Mouse (Mus musculus): ENCODE measurements around the gene Lclat1.
A peak's percentile ranks its signal among the peaks of the same experiment; 100 is the strongest.
"Not testable (repeated sequence)": the region's sequence is repeated elsewhere in the genome, so short reads cannot be mapped to it uniquely, and the experiment has no call there.

Lclat1 gene

DNA sequence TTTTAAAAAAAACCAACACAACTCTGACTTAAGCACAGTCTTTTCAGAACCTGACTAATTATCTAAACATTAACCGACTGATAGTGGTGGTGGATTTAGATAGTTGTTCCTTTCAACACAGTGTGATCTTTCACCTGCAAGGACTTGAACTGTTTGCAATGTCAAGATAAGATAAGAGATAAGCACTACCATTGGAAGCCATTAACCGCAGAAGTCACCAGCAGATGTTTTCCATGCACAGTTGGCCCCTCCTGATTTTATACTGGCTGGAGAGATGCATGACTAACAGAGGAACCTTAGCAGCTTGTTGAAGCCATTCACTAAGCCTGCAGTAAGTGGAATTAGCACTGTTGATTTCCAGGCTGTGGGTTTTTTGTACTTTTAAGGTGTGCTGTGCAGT lies 34.7 kb downstream of the Lclat1 start:
- DNase-seq = no peak

DNA sequence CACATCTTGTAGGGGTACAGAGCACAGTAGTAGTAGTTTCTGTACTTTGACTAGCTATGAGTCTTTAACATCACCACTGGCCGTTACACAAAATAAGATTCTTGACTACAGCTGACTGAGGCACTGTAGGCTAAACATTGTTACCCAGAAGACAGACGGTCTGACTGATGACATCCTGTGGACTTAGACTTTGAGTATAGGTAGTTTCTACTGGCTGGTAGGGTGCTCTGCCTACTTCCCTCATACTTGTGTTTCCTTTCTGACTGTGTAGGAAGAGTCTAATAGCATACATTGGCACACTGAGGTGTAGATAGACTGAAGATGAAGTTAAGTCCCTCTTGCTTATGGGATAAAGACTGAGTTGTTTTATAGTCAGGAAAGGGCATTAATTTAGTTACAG lies 37.6 kb downstream of the Lclat1 start:
- DNase-seq = no peak

DNA sequence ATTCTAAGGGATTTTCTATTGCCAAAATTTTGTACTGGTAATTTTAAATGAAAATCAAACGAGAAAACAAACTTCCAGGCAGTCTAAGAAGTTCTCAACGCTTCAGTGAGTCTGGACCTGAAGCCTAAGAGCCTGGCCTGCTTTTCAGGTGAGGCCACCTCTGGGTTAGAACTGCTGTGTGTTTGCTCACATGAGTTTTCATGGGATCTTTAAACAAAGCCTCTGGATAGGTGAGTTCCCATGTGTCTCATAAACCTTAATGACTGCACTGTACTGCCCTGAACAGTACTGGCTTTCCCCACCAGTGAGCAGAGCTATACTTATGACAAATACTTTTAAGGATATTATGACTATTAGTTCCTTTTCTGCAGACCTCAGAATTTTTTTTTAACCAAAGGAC lies 40.8 kb downstream of the Lclat1 start:
- DNase-seq = no peak

DNA sequence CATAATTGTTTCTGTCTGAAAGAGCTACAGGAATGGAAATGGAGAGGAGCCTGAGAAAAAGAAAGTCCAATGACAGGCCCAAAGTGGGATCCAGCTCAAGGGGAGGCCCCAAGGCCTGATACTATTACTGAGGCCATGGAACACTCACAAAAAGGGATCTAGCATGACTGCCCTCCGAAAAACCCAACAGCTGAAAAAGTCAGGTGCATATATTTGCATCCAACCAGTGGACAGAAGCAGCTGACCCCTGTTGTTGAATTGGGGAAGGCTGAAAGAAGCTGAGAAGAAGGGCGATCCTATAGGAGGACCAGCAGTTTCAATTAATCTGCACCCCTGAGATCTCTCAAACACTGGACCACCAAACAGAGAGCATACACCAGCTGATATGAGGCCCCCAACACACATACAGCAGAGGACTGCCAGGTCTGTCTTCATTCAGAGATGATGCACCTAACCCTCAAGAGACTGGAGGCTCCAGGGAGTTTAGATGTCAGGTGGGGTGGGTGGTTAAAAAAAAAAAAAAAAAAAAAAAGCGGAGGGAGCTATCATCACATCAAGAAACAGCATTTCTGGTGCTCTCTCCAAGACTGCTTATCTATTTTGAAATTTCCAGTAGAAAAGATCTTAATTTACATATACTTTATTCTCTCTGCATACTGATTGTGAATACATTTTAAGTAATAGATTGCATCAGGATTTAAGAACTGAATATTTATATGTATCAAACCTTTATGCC lies 45.2 kb downstream of the Lclat1 start:
- DNase-seq = not testable (repeated sequence)

DNA sequence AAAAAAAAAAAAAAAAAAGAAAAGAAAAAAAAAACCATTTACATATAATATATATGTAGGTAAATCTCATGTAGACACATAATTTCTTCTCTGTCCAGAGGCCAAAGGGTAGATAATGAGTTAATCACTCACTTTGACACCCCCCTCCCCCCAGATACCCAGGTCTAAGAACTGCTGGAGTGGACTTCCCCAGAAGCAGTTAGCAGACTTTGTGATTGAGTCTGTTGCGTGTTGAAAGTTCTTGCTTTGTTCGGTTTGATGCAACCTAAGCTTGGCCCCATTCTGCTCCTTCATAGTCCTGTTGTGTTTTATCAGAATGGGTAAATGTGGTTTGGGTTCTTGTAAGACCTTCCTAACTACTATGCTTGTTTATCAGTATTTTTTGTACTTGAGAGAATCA lies 45.9 kb downstream of the Lclat1 start:
- DNase-seq = no peak

DNA sequence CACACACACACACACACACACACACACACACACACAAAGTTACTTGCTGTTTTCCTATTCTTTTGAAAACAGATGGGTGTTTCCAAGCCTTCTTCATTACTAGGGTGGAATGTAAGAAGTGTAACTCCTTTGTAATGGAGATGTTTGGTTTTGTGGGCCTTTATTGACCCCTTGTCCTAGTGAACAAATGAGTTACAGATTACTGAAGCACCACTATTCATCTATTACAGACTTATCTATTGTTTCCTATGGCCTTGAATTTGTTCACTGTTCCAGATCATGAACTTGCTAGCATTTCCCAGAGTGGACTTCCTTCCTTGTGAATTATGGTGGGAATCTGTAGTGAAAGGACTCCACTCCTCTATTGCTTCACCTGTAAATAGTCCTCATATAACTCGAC lies 48.8 kb downstream of the Lclat1 start:
- DNase-seq = no peak

DNA sequence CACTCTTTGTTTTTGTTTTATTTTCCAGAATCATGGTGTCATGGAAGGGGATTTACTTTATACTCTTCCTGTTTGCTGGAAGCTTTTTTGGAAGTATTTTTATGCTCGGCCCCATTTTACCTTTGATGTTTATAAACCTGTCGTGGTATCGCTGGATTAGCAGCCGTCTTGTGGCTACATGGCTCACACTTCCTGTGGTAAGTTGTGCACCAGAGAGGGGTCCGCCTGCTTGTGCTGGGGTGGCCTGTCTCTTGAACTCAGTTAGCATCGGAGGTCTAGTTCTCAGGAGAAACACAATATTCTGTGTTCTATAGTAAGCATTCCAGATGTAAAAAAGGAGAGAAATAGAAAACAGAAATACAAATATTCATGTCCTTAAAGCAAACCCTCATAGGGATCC lies 54.0 kb downstream of the Lclat1 start:
- DNase-seq = no peak

DNA sequence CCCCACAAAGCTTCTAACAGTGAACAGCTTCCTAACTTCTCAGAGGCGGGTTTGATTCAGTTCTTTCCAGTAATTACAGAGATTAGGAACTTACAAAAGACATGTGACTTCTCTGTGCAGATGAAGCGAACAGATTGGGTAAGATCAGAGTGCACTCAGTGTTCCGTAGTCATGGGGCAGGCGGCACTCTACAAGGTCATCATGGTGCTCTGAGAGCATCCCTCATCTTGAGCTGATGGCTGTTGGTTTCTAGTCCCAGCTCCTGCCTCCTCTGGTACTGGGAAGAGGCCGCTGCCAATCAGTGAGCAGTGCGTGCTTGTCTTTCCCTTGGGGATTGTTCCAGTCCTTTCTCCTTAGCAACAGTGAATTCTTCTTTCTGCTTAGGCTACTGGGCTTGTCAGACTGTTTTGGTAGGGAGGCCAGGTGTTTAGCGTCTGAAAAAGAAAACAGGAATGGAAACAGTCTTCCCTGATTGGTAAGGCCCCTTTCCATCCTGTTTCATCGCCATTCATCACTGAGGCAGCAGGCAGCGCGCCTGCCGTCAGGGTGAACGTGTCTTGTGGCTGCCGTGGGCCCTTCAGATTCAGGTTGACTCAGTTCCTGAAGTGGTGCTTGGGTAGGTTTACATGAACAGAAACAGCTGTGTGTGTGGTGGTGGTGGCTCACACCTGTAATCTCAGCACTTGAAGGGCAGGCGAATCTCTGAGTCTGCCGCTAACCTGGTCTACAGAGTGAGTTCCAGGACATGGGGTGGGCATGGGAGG lies 54.8 kb downstream of the Lclat1 start:
- DNase-seq = no peak

DNA sequence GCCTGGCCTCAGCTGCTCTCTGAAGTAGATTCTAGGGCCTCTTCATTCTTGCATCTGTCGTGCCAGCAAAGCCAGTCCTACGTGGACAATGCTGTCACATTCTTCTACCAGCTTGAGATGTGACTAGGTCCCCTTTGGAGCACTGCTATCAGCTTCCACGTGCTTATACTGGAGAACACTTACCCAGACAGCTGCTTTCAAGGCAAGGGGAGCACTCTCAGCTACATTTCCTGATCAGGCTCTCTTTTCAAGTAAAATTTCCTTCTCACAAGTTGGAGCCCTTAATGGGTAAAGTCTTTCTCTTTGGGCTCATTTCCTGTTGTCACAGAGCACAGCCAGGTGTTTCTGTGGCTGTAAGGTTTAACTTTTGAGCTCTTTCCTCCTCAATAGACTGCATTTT lies 55.8 kb downstream of the Lclat1 start:
- no peak for DNase-seq

DNA sequence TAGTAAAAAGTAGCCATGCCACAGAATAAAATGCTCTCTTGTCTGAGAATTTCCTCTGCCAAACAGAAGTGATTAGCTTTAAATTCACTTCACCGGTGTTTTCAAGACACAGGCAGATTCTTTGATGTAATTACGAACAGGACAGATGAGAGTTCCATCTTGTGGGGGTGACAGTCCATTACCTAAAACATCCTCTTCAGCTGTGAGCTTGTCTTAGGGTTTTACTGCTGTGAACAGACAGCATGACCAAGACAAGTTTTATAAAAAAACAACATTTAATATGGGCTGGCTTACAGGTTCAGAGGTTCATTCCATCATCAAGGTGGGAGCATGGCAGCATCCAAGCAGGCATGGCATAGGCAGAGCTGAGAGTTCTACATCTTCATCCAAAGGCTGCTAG lies 56.3 kb downstream of the Lclat1 start:
- no peak for DNase-seq

DNA sequence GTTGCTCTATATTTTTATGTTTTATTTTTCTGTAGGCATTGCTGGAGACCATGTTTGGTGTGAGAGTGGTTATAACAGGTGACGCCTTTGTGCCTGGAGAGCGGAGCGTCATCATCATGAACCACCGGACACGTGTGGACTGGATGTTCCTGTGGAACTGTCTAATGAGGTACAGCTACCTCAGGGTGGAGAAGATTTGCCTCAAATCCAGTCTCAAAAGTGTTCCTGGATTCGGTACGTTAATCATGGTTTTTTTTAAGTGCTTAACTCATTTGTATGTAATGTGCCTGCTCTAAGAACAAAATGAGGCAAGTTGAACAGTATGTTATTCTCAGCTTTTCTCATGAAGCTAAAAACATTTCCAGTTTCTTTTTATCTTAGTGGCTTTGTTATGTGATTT lies 61.7 kb downstream of the Lclat1 start:
- no peak for DNase-seq

DNA sequence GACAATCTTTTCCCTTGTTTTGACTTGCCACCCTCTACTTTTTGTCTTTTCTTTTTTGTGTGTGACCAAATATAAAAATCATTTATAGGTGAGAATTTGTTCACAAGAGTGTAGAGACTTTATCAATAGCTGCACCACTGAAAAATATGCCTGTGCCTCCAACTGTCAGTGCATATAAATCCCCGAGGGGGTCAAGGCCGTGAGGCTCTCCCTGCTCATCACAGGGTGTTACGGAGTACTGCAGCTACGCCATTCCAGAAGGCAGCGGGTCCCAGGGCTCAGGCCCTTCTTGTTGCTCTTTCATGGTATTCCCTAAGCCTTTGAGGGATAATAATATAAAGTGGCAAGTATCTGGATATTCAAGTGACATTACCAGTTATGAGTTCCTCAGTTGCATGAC lies 62.4 kb downstream of the Lclat1 start:
- DNase-seq = no peak

DNA sequence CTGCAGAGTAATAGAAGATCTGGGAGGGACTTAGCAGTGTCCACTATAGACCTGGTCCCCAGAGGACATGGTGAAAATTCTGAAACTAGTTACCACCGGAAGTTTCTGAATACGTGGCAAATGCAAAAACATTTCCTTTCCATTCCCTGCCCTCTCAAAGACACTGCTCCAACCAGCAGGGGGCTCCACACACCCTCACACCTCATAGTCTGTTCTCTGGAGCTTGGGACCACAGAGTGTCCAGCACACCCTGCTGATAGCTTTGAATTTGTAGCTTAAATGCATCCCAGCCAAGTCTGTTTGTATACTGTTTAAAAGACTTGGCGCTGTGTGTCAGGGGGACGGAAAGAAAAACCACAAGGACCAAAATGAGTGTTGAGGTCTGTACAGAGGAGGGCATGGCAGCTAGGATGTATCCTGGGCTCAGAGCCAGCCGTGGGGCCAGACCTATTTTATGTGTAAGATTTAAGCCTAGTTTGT lies 66.3 kb downstream of the Lclat1 start:
- DNase-seq = peak; percentile 25

DNA sequence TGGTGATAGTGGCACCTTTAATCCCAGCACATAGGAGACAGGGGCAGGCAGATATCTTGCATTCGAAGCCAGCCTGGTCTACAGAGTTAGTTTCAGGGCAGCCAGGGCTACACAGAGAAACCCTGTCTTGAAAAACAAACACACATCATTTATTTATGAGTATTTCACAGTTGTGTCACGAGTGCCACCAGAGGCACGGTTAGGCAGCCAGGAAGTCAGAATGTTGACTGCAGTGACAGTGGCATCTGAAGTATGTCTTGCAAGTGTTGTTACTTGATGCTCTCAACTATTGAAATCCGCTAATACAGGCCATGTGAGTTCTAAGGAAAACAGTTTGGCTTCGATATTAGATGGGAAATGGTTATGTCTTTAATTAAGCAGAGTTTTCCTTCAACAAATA lies 67.9 kb downstream of the Lclat1 start:
- DNase-seq = no peak

DNA sequence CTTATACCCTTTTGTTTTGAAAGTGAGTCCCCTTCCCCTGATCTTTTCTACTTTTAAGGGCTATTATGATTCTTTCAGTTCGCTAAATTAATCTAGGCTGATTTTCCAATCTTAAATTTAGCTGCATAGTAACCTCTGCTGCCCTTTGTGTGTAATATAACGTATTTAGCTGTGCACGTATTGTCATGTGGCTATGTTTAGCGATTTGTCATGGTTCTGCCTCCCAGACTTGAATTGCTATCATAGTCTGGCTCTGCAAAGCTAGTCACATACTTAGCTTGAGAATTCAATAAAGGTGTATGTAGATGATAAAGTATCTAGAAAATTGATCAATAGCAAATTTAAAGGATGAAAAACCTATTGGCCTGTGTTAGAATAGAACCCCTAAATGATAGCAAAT lies 69.3 kb downstream of the Lclat1 start:
- DNase-seq = no peak

DNA sequence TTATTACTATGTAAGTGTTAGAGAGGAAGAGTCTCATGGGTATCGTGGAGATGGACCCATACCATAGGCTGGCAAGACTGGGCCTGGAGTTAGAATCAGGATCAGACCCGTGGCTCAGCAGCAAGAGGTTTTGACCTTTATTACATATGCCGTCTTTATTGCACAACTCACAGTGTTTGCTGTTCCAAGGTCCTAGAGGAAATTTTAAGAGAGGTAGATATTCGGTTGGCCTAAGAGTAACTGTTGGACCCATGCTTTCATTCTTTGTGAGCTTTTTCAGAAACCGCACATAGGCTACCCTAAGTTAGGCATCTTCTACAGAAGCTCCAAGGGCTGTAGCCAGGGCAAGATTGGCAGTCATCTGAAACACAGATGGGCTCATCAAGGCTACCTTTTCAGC lies 79.1 kb downstream of the Lclat1 start:
- no peak for DNase-seq

DNA sequence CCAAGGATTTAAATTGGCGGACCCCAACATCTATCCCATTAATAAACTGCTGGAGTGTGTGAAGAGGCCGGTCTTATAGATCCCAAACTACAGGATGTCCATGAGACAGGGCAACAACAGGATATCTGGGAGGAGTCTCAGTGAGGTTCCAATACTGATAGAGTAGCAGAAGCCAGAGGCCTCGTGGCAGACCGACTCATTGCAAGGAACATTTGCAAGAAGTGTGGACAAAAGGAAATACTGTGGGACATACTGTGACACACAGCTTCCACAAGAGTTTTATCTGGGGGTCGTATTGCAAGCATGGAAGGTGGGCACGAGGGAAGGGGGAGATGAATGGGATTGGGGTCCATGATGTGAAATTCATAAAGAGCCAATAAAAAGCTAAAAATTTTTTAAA lies 86.4 kb downstream of the Lclat1 start:
- no peak for DNase-seq

DNA sequence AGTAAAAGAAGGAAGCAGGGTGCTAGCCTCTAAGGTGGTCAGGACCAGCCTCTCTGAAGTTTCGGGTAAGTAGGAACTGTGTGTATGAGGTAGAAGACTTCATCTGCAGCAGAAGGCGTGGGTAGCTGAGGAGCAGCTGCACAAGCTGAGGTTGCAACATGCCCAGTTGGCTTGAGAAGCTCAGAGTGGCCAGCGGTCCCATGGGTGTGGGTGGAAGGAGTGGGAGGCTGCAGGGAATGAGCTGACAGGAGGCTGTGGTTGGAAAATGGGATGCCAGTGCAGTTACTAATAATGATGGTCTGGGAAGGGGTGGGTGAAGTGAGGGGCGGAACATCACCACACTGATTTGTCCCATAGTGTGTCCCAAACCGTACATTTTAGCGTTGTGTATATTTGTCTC lies 86.8 kb downstream of the Lclat1 start:
- DNase-seq = no peak

DNA sequence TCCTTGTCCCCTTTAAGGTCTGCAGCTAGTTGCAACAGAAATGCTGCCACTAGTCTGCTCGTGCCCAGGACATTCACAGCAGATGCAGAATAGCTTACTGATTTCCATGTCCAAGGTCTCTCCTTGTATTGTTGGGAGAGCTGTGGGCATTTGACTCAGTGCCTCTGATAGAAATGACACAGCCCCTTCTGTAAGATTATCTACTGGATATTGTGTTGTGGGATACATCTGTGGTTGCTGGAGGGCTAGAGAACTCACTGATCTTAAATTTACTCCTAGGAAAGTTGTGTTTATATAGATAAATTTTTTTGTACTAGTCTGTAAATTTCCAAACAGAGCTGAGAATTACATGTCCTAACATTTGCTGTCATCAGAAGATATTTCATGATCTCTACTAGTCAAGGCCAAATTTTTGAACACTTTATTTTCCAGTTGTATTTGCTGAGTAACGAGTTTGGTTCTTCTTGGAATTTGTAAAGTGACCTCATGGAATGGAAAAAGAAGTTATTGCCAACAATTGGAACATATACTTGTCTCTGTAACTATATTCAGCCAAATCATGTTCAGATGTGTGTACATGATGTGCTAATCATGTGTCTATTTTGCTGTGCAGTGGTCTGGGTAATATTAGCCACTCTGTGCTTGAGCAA lies 87.4 kb downstream of the Lclat1 start:
- DNase-seq = no peak

DNA sequence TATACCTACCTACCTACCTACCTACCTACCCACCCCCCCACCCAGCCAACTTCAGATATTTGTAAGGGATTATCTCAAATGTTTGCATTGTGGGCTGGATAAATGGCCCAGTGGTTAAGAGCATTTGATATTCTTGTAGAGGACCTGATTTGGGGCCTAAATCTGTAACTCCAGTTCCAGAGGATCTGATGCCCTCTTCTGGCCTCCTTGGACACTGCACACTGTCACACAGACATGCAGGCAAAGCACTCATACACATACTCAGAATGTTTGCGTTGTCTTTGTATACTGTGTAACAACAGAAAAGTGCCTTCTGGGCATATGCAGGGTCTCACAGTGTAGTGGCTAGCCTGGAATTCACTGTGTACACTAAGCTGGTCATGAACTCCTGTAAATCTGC lies 88.4 kb downstream of the Lclat1 start:
- DNase-seq = no peak

DNA sequence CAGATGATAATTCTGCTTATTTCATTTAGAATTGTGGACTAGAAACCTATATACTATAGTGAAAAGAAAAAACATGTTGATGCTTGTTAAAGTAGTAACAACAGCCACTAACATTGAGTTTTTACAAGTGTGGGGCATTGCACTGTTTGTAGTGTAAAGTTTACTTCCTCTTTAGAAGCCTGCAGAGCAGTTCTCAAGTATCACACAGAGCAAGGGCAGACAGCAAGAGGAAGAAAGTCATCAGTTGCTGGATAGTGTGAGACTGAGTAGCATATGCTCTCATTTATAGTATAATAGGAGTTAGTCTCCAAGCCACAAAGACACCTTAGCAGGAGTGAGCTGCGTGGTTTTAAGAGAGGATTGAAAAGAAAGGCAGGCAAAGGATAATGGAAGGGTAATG lies 89.9 kb downstream of the Lclat1 start:
- DNase-seq = no peak

DNA sequence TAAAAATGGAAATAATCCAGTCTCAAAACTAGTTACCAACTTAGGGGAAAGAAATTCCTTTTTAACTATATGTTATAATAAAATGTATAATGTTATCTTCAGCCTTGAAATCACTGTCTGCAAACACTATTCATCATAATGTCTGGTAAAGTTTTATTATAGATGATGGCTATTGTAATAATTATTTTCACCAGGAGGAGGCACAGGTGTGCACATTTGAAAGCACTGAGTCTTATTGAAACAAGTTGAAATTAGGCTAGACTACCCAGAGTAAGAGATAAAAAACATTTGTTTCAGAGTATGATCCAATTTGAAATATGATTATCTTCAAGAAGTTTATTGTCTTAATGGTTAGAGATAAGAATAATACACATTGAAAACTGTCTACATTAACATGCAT lies 91.6 kb downstream of the Lclat1 start:
- DNase-seq = no peak

DNA sequence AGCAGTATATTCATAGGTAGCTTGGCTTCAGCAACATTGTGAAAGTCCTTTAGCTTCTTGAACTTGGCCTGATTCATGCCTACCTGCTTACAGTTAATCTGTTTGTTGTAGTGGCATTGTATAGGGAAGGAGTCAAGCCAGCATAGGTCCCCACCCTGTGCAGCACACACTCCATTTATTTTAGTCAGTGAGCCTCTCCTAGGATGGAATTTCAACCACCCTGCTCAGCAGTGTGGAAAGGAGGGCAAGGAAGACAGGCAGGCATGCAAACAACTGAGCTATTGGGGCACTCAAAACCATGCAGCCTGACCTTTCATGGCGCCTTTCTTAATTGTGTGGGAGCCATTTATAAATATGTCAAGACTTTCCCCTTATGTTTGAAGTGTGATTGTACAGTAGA lies 92.6 kb downstream of the Lclat1 start:
- DNase-seq = no peak

DNA sequence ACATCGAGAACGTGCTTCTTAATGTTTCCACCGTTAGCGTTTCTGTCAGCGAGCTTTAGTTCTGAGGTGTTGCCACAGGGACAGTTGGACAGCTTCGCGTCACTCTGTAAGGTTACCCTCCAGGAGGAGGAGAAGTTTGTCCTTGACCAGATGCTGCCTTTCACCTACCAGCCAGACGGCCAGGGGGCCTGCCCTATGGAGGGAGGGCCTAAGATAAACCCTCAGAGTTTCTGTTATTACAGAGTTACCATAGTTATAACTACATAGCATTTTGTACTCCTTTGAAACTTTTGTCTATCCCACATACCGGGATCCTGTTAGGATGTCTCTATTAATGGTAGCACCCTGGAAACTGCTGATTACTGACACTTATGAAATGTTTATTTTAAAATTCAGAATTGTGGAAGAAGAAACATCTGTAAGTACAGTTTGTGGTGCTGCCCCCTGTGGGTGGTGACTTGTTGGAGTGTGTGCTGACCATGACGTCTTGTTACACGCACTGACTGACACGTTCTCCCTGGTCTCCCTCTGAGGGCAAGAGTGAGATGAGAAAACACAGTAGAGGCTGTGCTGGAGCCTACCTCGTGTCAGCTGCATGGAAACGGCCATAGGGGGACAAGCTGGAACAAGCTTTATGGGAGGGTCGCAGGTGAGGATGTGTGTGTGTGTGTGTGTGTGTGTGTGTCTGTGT lies 96.0 kb downstream of the Lclat1 start:
- no peak for DNase-seq

Measured in right cerebral cortex, postnatal 25 days (tissue).